Mouse (Mus musculus) left cerebral cortex, adult 8-10 months (tissue): ENCODE measurements around the gene Fyn. TPM values are rescaled to one million over a fixed set of nuclear protein-coding genes. Genes with fewer than 3 reads are reported as not detected.

Source experiments
- DNase-seq, 2 experiments: peaks; one replicate each; pipeline ENCODE4 v3.0.0; 2022; ENCODE audit warnings: low spot score in 2 of 2
- total RNA-seq, 4 experiments: library from RNA; stranded (reverse); gene quantifications; 2 replicates each; pipeline ENCODE4 v1.2.4; 2022

The Fyn gene
- total RNA-seq, 4 experiments from 2014 or later: 100 to 111 (median 108) TPM

GRCm38 (mm10) chr10:39471040-39471713 is 102.5 kb downstream of the Fyn start:
- no peak for DNase-seq

DNA sequence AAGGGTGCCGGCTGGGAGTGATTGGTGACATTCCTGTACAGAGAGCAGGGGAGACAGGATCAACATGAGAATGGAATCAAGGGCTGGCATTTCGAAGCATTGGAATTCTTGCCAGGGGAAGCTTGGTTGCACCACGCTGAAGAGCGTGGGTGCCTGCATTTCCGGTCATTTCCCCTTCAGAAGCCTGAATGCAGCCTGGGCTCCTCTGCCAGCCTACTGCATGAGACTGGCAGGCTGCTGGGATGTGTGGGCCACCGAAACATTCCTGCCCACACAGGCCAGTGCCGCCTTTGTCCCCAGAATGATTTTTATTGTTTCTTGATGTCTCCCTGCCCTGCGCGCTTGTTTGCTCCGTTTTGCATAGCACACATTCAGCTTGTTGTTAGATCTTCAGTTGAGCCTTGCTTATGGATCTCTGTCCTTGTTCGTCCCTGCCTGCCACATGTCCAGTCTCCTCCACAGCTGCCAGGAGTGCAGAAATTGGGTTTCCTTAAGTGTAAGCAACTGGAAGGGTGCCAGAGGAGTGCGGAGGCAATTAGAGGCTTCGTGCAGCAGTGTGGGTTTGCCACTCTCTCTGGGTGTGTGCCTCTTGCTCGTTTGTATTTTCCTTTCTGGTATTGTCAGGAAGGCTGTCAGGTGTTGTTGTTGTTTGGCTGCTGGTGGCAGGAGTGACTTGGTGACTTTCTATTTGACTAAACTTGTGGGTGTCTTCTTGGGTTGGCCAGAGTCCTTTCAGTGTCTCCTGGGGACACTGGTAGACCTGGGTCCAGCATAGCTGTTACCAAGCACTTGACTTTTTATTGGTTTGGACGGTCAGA is 103.3 kb downstream of the Fyn start:
- DNase-seq: peak in 1 of 2 experiments; percentile 29

DNA sequence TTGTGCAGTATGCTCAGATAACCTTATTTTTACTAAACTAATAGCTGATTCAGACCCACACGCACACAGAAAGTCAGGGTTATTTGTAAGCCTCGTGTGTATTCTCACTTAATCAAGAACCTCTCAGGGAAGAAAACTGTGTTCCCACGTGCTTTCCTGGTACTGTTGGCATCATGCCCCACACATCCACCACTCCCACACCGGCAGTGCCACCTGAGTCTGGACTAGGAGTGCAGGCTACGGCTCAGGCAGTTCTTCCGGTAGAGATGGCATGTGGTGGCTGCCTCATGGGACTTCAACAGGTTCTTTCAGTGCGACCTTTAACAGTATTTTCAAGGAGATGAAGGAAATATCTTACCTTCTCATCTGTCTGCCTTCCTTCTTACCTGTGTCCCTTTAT is 104.3 kb downstream of the Fyn start:
- no peak for DNase-seq

DNA sequence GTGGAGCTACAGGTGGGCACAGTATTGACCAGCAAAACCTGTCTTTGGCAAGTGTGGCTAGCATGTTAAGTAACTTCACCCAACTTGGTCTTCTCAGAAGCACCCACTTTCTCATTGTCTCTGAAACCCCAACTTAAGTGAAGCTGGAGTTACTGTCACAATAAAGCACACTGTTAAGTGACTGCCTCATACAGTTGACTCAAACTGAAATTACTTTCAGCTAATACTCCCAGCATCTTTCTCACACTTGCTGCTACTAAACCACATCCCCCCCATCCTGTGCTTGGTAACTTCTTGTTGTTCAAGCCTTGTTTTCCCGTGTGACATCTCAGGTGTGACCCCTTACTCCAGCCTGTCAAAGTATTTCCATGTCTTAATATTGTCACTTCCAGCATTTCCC is 110.7 kb downstream of the Fyn start:
- DNase-seq: no peak

GRCm38 (mm10) chr10:39484382-39484826 is 115.7 kb downstream of the Fyn start:
- no peak for DNase-seq

DNA sequence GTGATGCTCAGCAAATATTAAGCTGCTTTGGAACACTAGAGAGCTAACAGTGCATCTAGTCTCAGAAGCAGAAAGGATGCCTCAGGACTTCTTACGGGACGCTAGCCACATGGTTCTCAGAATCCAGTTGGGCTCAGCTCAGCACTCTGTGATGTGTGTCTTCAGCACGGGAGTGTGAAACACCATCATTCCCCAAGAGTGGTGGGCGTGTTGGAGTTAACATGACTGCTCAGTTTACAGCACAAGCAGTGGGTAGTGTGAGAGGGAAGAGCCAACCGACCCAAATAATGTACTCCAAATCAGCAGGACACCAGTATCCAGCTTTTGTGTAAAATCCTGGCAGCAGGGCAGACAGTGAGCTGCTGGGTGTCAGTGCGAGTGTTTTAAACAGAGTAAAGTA is 116.2 kb downstream of the Fyn start:
- DNase-seq: peak in 1 of 2 experiments; percentile 32

GRCm38 (mm10) chr10:39485939-39486338 is 117.3 kb downstream of the Fyn start:
- no peak for DNase-seq

GRCm38 (mm10) chr10:39486501-39487450 is 118.1 kb downstream of the Fyn start:
- DNase-seq: no peak

GRCm38 (mm10) chr10:39487740-39488415 is 119.2 kb downstream of the Fyn start:
- no peak for DNase-seq

DNA sequence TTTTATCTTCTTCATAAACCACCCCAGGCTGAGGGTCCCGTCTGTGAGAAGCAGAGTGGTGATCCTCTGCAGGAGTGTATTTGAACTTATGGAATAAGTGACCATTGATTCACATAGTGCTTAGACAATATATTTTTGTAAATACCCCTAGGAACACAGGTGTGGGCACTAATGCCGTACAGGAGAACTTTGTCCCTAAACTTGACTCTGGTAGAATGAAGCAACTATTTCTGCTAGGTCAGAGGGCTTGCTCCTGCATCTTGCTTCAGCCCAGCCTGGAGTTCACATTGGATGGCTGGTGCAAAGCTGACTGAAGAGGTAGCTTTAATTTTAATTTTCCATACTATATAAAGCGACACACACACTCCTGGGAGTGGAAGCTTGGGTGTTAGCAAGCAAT is 119.9 kb downstream of the Fyn start:
- DNase-seq: no peak

DNA sequence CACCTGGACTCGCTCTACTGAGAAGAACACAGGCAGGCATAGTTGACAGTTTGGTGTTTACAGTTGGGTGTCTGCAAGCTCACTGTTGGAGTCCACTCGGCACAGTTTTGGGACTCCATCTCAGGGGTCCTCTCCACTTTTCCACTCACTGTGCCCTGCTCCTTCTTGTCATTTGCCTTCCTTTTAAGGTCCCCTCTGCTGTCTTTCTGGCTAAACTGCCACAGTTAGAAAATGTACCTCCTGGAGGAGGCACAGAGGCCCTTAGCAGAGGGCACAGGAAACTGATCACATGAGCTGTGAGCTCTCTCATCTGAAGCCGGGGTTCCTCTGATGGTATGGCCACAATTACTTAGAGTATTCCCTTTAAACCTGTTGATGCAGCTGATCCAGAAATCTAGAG is 120.3 kb downstream of the Fyn start:
- DNase-seq: no peak

DNA sequence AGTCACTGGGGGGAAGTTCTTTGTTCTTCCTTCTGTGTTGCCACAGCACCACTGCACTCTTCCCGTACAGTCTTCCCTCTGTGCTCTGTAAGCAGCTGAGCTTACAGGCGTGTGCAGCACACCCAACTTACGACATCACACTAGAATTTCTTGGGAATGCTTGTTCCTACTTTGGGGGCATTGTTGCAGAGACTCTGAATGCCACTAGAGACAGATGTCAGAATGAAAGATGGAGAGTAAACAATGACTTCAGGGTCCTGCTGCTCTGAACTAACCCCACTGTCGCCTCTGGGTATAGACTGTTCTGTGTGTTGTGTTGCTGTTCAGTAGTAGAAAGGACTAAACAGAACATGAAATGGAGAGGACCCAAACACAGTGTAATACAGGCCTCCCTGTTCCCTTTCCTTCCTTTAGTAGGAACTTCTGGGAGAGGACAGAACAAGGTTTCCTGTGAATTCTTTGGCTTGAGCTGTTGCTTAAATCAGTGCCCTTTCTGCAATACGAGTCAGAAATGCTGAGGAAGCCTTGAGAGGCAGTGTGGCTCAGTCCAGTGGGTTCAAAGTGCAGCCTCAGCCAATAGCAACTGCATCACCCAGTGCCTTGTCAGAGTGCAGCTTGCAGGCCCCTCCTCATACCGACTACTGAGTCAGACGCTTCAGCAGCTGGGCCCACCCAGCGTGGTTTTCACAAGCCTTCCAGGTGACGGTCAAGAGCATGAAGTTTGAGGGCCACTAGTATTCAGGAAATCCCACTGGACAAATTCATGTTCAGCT is 121.9 kb downstream of the Fyn start:
- DNase-seq: no peak

GRCm38 (mm10) chr10:39492146-39492545 is 123.5 kb downstream of the Fyn start:
- DNase-seq: no peak

- no peak for DNase-seq
Observed at GRCm38 (mm10) chr10:39493007-39493406, 124.4 kb downstream of the Fyn start.

- no peak for DNase-seq
Observed at GRCm38 (mm10) chr10:39498641-39499040, 130.0 kb downstream of the Fyn start.

GRCm38 (mm10) chr10:39501571-39501970 is 132.9 kb downstream of the Fyn start:
- no peak for DNase-seq

GRCm38 (mm10) chr10:39501977-39502706 is 133.5 kb downstream of the Fyn start:
- DNase-seq: no peak

- no peak for DNase-seq
Observed at GRCm38 (mm10) chr10:39503331-39503730, 134.7 kb downstream of the Fyn start.

GRCm38 (mm10) chr10:39505007-39505406 is 136.4 kb downstream of the Fyn start:
- no peak for DNase-seq

DNA sequence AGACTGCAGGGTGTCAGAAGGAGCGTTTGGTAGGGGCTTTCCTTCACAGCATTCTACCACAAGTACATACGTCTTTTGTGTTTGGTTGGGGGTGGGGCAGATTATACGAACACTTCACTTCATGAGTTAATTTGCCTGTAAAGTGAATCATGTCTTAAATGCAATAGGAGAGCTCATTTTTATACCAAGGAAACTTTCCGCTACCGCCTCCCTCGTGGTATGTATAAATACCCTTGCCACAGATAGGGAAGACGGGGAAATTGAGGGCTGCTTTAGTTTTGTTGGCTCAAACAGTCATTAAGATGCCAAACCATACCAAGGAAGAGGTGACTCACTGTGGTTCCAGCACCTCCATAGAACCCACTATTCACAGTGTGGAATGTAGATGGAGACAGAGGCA is 137.0 kb downstream of the Fyn start:
- no peak for DNase-seq
